Mouse (Mus musculus) bone marrow, adult 2 months (tissue): Measurements from ENCODE around the gene Gm11595.
"Not testable (repeated sequence)": the region's sequence is repeated elsewhere in the genome, so short reads cannot be mapped to it uniquely, and the experiment has no call there.

Source experiments
- CTCF ChIP-seq: fragments of 200-500 bp; IDR thresholded peaks from 2 replicates; pipeline ENCODE4 v1.5.1; 2011; ENCODE audit warnings: low read length, control low read depth; ENCODE audit not compliant: control insufficient read depth, insufficient read depth
- POLR2A ChIP-seq: fragments of 200-500 bp; IDR thresholded peaks from 2 replicates; pipeline ENCODE4 v1.6.1; 2011; ENCODE audit warnings: low read depth, mild to moderate bottlenecking, control low read depth, low read length, borderline replicate concordance; ENCODE audit not compliant: control insufficient read depth

DNA sequence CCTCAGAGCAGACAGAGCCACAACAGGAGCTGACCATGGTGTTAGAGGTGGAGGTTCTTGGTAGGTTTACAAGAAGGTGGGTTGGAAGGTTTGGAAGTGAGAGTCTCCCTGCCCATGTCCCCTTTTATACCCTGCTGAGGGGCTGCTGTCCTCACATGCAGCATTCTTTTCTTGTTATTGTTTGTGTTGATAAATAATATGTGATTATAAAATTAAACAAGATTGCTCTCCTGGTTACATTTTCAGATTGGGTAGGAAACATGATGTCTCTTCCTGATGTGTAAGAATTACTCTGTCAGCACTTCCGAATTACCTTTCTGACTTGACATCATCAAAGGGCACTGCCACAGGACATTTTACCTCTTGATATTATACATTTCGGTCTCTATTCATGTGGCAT lies 42.9 kb upstream of the Gm11595 start, which contains the start of gene Gm11564:
- not testable (repeated sequence) for TF ChIP-seq CTCF, POLR2A
